Mouse (Mus musculus): ENCODE measurements at regions not wholly inside any gene's neighbourhood (a gene's known extent, or its start where the extent isn't known, plus 50 kb on each side); places are given as distances from the start of the nearest gene placed in this dataset.
"Not testable (repeated sequence)": the region's sequence is repeated elsewhere in the genome, so short reads cannot be mapped to it uniquely, and the experiment has no call there.

DNA sequence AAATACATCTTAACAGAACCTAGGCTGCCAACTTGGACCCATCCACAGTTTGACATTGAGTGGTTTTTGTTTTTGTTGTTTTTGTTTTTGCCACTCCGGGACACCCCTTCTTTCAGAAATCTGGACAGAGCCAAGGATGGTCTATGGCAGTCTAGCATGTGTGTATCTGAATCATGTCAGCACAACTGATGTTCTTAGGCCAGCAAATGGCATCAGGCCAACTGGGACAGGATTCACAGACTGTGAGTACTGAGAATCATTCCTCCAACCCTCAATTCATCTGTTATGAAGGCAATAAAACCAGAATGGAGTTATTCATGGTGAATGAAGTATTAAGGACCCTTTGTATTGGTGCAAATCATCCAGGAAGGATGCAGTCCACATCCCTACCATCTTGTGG, 1372.5 kb upstream of the Rag2 start:
- peak; percentile 0 to 1 for DNase-seq (ENCODE audit: low spot score in 2 of 2)

DNA sequence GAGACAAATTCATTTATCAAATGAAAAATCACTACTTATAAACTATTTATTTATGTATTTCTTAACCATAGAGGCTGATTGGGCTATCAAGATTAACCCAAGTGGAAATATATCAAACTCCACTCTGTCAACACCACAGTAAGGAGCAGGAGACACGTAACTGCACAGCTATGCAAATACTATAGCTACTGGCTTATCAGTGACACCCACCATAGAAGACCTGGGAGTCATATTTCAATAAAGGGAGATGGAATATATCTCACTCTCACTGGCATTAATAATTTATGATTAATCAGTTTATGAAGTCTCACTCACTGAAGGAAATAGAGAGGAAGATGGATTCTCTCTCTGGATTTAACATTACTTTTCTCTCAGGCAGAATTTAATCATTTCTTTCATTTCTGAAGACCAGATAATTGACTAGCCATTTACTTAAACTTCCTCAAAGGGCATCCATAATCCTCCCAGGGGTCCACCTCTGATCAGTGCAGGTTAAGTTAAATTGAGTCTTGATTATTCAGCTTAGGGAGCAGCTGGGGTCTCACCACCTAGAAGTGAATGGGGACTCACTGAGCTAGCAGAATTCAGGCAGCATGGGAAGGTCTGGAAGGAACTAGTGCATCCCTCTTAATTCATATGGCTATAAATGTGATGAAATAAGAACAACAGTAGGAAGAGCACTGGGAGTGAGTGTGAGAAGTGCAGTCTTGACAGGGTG, 1365.2 kb upstream of the Rag2 start:
- no peak for DNase-seq (ENCODE audit: low spot score in 2 of 2)

DNA sequence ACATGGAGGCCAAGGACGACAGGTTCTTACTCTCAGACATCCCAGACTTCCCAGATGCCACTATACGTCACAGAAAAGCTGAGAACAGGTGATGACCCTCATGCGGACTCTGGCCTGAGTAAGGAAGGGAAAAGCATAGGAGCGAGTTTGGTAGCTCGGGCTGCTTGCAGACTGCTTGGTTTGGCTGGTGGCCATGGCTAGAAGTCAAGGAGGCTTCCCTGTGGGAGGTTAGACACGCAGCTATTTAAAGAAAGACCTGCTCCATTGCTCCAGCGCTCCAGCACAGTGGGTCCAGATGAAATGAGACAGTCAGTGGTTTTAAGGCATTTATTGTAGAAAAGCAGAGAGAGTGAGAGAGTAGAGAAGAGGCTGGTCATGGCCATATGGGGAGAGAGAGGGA, 1318.0 kb upstream of the Rag2 start:
- no peak for DNase-seq (ENCODE audit: low spot score in 2 of 2)

DNA sequence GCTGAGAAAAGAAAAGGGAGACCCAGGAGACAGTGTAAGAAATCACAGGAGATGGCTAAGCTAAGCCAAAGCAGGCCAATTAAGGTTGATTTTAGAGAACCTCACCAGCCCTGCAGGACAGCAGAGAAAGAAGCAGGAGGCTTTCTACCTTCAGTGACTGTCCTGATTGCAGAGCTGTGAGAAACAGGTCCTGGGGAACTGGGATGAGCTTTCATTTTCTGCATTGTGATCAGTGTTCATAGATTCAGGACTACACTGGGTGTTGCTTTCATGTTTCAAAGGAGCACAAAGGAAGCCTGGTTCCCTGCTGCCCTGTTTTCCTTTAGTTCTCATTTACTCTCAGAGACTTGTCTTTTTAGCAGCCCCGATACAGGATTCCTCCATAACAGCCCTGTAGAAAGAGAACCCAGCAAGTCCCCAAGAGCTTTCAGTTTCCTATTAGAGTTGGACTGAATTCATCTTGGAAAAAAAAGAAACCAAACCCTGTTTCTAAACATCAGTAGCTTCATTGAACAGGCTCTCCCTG, 1311.7 kb upstream of the Rag2 start:
- DNase-seq (ENCODE audit: low spot score in 2 of 2) = peak in 1 of 2 experiments; percentile 6

DNA sequence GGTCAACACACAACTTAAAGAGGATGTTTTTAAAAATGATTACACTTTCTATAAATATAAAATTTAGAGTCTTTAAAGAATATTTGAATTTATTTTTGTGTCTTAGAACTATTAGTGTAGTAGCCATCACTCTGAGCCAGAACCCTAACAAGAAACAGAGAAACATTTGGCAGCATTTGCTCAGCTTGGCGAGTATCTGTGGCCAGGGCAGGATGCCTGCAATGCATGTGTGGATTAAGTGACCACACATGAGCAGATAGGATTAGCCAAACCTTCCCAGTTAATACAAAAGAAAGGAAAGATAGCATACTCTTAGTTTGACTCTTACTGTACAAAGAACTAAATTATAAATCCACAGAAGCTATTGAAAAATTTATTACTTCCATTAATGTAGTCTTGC, 1304.1 kb upstream of the Rag2 start:
- DNase-seq (ENCODE audit: low spot score in 2 of 2) = no peak

DNA sequence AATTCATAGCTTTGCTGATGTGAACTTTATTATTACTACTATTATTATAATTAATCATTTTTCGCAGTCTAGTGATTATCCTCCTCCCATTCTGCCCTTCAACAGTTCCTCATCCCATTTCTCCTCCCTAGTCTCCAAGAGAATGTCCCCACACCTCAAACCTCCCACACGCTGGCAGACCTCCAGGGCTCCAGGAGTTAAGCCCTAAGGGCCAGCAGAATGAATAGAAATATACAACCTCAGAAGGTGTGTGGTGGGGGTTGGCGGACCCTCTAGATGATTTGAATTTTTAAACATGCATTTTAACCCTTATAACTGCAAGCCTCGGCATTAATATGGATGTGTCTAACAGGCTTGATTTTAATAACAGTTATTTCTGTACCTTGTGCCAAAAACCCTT, 1283.8 kb upstream of the Rag2 start:
- no peak for DNase-seq (ENCODE audit: low spot score in 2 of 2)

DNA sequence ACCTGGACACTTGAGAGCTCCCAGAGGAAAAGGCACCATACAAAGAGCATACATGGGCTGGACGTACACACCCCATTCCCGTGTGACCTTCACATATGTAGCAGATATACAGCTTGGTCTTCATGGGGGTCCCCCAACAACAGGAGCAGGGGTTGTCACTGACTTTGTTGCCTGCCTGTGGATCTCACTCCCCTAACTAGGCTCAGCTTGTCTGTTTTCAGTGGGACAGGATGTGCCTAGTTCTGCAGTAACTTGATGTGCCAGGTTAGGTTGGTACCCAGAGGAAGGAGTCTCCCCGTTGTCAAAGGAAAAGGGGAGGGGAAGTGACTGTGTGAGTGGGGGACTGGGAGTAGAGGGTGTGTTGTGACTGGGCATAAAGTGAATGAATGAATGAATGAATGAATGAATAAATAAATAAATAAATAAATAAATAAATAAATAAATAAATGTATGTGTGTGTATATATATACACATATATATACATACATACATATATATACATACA, 1279.5 kb upstream of the Rag2 start:
- DNase-seq (ENCODE audit: low spot score in 2 of 2) = no peak

DNA sequence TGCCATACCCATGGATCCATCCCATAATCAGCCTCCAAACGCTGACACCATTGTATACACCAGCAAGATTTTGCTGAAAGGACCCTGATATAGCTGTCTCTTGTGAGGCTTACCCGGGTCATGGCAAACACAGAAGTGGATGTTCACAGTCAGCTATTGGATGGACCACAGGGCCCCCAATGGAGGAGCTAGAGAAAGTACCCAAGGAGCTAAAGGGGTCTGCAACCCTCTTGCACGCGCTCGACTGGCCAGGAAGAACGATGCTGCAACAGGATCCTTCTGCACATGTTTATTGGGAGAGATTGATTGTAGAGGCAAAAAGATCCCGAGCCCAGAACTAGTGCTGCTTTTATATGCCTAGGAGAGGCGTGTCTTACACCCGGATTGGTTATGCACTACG, 1258.9 kb upstream of the Rag2 start:
- not testable (repeated sequence) for DNase-seq (ENCODE audit: low spot score in 2 of 2)

DNA sequence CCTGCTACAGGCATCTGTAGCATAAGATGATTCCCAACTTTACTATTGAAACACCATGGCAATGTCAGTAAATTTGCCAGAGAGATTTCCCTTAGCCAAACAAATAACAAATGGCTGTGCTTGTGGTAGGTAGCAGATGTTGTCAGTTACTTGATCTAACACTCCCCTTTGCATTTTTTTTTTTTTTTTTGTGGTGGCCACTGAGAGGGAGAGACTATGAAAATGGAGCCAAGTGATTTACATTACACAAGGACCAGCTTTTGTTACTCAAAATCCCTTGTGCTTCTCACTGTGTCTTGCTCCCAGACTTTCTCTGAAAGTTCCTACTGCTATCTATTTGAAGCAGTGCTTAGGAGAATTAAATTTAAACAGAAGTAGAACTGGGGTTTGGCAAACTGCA, 1224.7 kb upstream of the Rag2 start:
- DNase-seq (ENCODE audit: low spot score in 2 of 2) = no peak

DNA sequence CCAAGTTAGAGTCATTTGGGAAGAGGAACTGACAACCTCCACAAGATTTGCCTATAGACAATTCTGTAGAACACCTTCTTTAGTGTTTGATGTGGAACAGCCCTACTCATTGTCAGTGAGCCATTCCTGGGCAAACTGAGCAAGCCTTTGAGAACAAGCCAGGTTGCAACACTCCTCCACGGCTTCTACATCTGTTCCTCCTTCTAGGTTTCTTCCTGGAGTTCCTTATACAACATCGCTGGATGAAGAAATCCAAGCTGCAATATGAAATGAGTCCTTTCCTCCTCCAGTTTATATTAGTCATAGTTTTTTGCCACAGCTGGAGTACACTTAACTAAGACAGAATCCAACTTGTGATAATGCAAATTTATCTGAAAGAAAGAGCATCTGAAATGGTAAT, 1197.9 kb upstream of the Rag2 start:
- peak in 1 of 2 experiments; percentile 14 for DNase-seq (ENCODE audit: low spot score in 2 of 2)

DNA sequence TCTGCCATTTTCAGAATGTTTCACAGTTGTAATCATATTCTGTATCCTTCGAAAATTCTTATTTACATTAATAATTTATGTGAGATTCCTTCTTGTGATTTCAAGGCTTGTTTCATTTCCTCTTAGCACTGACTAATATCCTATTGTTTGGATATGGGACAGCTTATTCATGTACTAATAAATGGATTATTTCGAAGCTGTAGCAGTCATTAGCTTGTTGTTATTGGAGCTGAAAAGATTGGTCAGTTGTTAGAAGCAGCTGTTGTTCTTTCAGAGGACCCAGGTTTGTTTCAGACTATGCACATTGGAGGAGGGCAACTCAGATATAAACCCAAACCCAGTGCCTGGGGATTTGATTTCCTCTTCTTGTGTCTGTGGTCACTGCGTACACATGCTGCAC, 1189.5 kb upstream of the Rag2 start:
- DNase-seq (ENCODE audit: low spot score in 2 of 2) = no peak

DNA sequence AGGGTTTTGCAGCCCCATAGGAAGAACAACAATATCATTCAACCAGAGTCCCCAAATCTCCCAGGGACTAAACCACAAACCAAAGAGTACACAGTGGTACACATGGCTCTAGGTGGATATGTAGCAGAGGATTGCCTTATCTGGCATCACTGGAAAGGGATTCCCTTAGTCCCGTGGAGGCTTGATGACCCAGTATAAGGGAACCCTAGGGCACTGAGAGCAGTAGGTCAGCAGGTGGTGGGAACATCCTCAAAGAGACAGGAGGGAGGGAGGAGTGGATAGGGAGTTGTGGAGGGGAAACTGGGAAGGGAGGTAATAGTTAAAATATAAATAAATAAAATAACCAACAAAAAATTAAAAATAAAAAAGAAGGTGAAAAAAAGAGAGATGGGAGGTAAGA, 1178.7 kb upstream of the Rag2 start:
- no peak for DNase-seq (ENCODE audit: low spot score in 2 of 2)

DNA sequence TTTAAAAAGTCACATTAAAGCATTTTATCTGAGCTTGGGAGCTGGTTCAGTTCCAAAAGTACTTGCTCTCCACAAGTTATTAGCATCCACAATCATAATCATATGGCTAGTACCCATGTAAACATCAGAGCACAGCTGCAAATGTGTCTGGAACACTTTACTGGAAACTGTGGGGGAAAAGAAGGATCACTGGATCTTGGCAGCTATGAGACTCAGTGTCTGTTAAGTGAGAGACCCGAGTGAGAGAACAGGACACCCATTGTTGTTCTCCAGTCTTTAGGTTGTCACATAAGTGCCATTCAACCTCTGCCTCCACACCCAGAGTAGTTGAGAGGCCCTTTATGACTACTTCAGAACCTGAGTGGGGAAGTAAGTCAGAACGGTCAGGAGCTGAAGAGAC, 1178.2 kb upstream of the Rag2 start:
- DNase-seq (ENCODE audit: low spot score in 2 of 2) = no peak

DNA sequence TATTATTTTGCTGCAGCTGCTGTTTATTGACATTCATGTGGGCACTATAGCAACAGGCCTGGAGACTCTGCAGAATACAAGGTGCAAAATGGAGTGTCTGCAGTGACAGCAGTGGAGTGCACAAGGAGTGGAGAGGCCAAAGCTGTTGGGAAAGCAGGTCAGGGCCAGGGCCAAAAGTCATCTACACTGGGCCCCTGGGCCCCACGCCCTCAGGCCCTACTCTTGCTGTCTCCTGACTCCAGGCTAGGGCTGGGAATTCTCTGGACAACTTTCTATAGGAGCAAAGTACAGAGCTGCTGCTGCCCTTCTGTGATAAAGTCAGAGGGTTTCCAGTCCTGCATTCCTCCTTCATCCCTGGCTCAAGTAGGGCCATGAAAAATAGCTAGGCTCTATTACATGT, 1164.9 kb upstream of the Rag2 start:
- DNase-seq (ENCODE audit: low spot score in 2 of 2) = not testable (repeated sequence)

DNA sequence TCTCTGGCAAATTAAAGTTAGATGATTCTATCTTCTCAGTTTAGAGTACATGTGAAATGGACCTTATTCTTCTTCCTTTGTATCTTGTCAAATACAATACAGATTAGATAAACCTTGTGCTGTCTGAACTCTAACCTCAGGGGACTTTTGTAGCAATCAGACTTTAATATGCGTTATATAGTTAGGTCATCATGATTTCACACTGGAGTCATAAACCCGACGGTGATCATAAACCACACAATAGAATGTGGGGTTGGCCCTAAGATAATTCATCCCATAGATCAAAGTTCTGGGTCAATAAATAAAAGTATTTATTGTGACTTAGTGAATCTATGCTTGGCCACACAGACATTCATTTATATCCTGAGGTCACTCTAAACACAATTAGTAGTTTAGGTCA, 1138.3 kb upstream of the Rag2 start:
- not testable (repeated sequence) for DNase-seq (ENCODE audit: low spot score in 2 of 2)

DNA sequence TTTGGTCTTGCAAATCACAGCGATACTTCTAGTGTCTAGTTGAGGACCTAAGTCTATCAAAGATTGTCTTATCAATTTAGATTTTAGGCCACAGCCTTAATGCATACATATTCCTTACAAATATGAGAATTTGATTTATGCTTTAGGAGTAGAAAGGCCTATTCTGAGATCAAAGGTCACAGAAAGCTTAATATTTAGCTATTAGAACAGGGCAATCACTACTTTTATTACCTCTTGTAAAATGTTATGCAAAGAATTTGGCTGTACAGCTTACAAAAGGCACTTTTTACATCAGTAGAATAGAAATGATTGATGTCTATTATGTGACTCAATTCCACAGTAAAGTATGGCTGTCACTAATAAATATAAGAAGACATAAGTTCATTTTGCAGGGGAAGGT, 1119.4 kb upstream of the Rag2 start:
- DNase-seq (ENCODE audit: low spot score in 2 of 2) = not testable (repeated sequence)

All from frontal cortex, postnatal 36 days (tissue).